Mouse (Mus musculus): ENCODE measurements around the gene Slco1b2.
"Not testable (repeated sequence)": the region's sequence is repeated elsewhere in the genome, so short reads cannot be mapped to it uniquely, and the experiment has no call there.

Gene Slco1b2

GRCm38 (mm10) chr6:141629291-141629690 is at the start of gene Slco1b2:
Slco1b2 (plus strand) TSS chr6:141629518.
- ATAC-seq (ENCODE audit: insufficient number of reproducible peaks, low FRiP score, low TSS enrichment) = no peak

GRCm38 (mm10) chr6:141584791-141585403 is 44.4 kb upstream of the Slco1b2 start:
- ATAC-seq (ENCODE audit: insufficient number of reproducible peaks, low FRiP score, low TSS enrichment) = no peak

DNA sequence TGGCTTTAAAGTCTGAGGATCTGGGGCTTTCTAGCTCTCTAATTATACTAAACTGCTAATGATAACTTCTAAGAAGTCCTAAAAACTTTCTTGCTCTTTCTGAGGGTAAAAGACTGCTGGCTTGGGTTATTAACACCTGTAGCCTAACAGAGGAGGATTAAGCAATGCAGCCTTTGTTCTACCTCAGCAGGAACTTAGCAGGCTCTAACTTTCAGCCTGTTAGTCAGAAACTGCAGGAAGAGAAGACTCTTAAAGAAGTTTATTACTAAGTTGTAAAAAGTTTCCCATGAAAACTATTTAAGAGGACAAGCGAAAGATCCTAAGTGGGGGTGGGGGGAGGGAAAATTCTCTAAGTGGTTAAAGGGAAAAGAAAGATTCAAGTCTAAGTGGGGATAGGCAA is 39.3 kb upstream of the Slco1b2 start:
- no peak for ATAC-seq (ENCODE audit: insufficient number of reproducible peaks, low FRiP score, low TSS enrichment)

GRCm38 (mm10) chr6:141590598-141591200 is 38.6 kb upstream of the Slco1b2 start:
- not testable (repeated sequence) for ATAC-seq (ENCODE audit: insufficient number of reproducible peaks, low FRiP score, low TSS enrichment)

DNA sequence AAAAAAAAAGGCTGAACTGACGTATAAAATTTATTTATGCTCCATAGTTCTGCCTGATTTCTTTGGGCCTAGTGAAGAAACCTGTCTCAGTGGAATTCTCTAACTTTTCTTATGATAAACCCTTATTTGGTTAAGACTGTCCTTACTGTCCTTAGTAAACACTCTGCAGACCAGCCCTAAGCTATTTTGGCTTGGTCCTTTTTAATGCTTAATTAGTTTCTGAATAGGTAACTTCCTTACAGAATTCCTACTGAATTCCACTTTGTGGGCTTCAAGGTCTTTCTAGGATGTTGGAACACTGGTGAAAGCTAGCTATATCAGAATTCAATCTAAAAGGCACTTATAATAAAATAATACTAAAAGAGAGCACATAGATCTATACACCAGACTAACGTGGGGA is 33.2 kb upstream of the Slco1b2 start:
- ATAC-seq (ENCODE audit: insufficient number of reproducible peaks, low FRiP score, low TSS enrichment) = no peak

- ATAC-seq (ENCODE audit: insufficient number of reproducible peaks, low FRiP score, low TSS enrichment) = no peak
These were observed 32.3 kb upstream of the Slco1b2 start for GRCm38 (mm10) chr6:141597037-141597436.

DNA sequence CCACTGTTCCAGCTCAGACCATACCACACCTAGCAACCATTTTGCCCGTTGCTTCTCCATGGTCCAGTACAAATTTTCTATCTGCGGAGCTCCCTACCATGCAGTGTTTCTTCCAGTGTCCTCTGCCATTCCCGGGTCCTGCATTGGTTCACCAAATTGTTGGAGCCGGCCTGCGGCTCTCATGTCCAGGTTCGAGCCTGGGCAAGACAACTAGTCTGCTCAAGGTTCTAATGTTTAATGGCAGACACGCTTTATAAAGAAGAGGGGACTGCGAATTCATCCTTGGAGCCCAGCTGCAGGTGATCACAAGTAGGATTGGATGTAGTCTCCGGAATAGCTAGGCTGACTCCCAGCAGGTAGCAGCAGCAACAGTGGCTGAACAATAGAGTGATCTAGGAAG is 28.4 kb upstream of the Slco1b2 start:
- no peak for ATAC-seq (ENCODE audit: insufficient number of reproducible peaks, low FRiP score, low TSS enrichment)

DNA sequence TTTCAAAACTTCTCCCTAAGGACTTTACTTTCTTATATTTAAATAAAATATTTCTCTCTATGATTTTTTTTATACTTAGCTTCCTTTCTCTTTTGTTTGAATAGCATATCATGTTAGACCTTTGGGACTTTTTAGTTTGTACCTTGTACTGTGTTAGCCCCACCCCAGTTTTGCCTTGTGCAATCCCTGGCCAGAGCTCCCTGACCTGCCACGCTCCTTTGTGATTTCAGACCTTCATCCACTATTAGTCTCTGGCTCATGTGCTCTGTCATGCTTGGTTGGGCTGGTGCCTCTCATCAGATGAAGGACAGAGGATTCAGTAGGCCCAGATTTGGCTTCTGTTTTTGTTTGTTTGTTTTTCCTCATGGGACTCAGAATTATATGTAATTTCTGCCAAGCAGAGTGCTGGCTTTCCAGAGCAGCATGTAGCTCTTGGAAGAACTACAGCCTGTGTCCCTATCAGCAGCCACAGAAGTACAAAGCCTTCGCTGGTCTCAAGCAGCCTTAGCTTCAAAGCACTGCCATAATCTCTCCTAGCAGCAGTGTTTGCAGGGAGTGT is 18.5 kb upstream of the Slco1b2 start:
- ATAC-seq (ENCODE audit: insufficient number of reproducible peaks, low FRiP score, low TSS enrichment) = no peak

- no peak for ATAC-seq (ENCODE audit: insufficient number of reproducible peaks, low FRiP score, low TSS enrichment)
These were observed 15.3 kb upstream of the Slco1b2 start for GRCm38 (mm10) chr6:141614017-141614416.

- ATAC-seq (ENCODE audit: insufficient number of reproducible peaks, low FRiP score, low TSS enrichment) = no peak
These were observed 14.0 kb upstream of the Slco1b2 start for GRCm38 (mm10) chr6:141615348-141615747.

GRCm38 (mm10) chr6:141632935-141633334 is 3.6 kb downstream of the Slco1b2 start:
- ATAC-seq (ENCODE audit: insufficient number of reproducible peaks, low FRiP score, low TSS enrichment) = no peak

GRCm38 (mm10) chr6:141635250-141635649 is 5.9 kb downstream of the Slco1b2 start:
- ATAC-seq (ENCODE audit: insufficient number of reproducible peaks, low FRiP score, low TSS enrichment) = no peak

GRCm38 (mm10) chr6:141640639-141641038 is 11.3 kb downstream of the Slco1b2 start:
- ATAC-seq (ENCODE audit: insufficient number of reproducible peaks, low FRiP score, low TSS enrichment) = no peak

DNA sequence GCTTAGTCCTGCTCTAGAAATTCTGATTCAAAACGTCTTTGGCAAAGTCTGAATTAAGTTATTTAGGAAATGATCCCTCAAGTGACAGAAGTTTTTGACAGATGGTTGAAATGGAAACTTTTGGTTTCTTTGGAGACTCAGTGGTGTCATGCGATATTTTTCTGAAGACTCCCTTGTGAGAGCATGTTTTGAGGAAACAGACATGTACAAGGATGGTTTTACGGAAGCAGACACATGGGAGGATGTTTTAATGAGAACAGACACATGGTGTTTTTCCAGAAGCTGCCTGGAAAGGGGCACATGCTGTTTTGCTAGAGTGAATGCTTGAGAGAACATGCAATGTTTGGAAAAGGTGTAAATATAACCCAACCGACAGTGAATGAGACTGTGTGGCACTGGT is 57.7 kb downstream of the Slco1b2 start:
- ATAC-seq (ENCODE audit: insufficient number of reproducible peaks, low FRiP score, low TSS enrichment) = no peak

- no peak for ATAC-seq (ENCODE audit: insufficient number of reproducible peaks, low FRiP score, low TSS enrichment)
These were observed 61.9 kb downstream of the Slco1b2 start for GRCm38 (mm10) chr6:141691246-141691645.
